Mouse (Mus musculus) right cerebral cortex, postnatal 36 days (tissue): ENCODE measurements at regions not wholly inside any gene's neighbourhood (a gene's known extent, or its start where the extent isn't known, plus 50 kb on each side); places are given as distances from the start of the nearest gene placed in this dataset.

ENCODE experiments used
- DNase-seq, 2 experiments: peaks; one replicate each; pipeline ENCODE4 v3.0.0; 2022; ENCODE audit warnings: low spot score in 2 of 2, mixed read lengths in 1 of 2

DNA sequence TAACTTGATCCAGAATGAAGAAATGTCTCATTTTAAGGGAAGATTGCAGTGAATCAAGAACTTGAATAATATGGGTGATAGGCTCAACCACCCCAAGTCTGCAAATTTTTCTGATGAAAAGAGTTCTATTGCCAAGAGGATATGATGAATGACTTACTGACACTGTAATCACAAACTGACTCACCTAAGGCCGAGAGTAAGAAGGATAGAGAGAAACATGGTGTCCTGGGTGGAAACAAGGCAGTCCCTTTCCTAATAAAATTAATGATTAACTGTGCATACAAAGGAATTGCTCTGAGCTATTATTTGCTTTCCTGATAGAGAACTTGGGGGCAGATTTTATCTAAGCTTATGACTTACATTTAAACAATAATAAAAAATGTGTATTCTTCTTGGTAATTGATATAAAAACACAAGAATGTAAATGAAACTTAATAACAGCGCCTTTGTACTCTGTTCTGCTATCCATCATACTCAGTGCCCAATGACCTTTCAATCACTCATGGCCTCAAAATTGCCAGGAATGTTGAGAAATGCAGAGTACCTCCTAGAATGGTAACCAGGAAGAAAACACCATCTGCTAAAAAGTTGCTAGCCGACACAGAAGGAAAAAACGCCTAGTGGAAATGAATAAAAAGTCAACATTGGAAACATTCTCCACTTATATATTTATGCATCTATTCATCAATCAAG lies 606.7 kb downstream of the Efnb2 start:
- DNase-seq: no peak

DNA sequence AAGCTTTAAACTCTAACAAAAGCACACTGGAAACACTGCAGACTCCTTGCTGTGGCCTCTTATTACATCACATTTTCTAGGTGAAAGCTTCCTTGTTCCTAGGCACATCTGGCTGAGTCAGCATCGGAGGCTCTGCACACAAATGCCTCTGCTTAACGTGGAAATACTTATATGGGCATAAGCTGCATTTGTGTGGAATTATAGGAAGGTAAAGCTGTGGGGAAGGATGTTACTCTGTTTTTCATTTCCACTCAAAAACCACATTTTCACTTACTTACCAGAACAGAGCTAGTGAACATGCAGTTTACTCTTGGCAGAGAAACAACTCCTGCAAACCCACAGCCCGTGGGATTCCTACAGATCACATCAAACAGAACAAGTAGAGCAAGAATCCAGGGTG lies 609.9 kb downstream of the Efnb2 start:
- peak in 1 of 2 experiments; percentile 7 for DNase-seq

DNA sequence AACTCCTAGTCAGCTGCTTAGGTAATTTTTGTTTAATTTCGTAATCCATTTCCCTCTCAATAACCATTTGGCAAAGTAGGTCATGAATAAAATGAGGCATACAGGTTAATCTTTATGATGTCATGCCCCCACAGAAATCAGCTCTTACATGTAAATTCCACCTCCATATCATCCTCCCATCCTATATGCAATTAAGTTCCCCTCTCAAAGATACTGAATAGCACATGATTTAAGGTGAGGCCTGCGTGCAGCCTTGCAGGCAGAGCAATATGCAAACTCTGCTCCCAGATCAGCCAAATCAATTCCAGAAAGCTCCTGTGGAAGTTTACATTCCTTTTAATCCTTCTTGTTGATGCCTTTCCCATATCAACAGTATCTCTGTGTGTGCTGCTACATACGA lies 610.3 kb downstream of the Efnb2 start:
- no peak for DNase-seq

DNA sequence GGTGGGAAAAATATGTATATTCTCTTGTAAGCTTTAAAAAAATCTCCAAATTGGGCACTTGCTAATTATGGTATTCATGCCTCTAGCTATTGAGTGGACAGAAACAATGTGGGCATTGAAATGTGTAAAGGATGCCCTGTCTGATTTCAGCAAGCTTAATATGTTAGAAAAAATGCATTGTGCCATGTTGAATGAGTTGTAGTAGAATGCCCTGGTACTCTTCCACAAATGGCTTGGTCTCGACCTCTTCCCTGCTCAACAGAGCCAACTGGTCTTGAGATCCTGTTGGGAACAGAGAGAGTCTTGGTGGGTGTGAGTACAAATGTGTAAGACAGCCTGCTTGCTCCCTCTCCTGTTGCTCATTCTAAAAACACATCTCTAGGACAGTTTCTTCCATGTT lies 616.1 kb downstream of the Efnb2 start:
- no peak for DNase-seq

DNA sequence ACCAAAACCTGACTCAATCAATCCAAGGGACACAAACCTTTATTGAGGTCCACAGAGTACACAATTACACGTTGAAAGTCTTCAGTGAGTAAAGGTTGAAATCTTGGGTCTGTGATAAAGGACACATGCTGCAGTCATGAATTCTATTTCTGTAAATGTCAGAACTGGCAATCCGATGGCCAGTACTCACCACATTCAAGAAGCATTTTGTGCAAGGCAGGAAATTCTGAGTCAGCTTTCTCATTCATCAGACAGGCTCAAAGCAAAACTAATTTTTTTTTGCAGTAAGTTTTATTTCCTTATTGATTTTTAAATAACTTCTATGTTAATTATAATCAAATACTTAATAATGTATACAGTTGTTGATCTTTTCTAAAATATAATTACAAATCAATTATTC lies 616.7 kb downstream of the Efnb2 start:
- DNase-seq: no peak

DNA sequence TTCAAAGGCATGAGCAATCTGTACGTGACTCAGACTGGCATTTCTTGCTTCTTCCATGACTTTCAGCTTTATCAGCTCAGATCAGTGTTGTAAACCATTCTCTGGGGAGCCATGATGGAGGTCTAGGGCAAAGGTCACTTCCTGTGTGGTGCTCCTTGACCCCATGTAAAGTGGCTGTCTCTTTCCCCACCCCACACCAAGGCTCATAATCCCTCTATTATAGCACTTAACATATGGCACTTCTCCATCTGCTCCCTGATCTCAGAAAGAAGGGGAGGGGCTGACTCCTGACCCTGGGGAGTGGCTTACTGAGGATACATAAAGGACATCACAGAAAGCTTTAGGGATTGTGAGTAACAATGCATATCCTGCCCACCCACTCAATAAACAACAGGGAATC lies 623.1 kb downstream of the Efnb2 start:
- no peak for DNase-seq

DNA sequence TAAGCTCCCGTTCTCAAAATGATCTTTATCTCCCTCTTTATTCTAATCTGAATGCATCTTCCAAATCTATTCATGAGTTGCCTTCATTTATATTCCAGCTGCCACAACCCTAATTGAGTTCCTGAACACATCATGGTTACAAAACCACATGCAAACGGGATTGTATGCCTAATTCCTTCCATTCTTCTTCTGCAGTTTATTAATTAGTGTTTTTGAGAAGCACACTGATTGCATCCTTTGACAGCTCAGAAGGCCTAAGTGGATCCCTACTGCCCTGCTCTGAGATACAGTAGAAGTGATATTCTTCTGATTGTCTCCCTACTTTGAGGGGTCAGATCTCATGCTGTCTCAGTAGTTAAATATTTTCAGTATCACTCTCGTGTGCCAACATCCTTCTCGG lies 649.9 kb downstream of the Efnb2 start:
- DNase-seq: no peak

DNA sequence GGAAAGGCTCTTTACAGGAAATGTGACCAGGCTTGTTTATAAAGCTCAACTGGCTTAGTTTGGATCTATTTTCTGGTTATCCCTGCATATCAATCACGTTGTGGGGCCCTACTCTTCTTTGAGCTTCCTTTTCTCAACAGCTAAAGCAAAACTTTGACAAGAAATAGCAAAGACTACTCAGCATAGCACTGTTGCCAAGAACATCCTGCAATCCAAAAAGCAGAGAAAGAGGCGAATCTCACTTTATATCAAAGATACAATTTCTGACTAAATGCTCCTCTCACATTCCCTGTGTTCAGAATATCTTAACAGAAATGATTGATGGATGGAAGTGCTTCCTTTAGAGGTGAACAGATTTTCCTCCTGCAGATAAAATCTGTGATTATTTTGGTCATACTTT lies 666.1 kb downstream of the Efnb2 start:
- no peak for DNase-seq

DNA sequence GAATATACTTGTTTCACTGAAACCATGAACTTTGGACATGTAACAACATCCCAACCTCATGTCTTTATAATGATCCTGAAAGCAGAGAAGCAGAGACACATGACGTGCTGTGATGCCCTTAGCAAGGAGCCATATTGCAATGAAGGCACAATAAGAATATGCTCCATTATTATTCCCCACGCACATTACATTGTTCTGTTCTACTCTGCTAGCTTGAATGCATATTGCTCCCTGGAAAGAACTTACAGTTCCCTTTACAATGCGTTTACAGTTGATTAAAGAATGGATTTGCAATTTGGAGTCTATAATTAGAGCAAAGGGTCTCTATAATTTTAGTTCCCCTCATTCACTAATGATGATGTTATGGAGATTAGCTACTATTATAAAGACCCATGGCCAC lies 672.2 kb downstream of the Efnb2 start:
- DNase-seq: no peak

DNA sequence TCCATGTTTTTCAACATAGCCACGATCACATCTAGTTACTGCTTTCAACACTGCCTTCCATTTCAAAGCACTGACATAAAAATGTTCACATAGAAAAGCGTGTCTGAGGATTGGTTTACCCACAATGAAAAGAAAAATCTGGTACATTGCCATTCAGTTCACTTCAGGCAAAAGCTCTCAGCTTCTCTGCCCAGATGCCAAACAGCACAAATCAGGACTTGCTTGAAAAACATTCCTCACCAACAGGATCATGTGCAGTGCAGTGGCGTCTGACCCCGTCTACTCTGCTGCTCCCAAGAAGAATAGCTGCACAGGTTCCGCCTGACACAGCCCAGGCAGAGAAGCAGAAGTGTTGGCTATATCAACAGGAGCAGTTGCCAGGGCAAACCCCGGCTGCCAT lies 684.0 kb downstream of the Efnb2 start:
- no peak for DNase-seq

DNA sequence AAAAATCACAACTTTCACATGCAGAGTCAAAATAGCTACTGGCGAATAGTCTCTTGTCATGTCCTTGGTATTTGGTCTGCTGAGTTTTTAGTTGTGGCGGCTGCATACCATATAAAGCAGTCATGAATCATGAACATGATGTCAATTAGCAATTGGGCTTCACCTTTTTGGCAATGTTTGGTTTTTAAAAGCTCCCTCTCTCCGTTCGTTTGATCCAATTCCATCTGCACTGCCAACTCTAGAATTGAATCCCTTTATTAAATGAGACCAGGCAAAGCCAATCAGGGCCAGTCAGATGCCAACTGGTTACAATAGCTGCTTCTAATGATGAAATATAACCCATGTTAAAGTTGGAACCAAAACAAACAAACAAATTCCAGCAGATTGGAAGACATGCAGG lies 687.3 kb downstream of the Efnb2 start:
- DNase-seq: no peak

DNA sequence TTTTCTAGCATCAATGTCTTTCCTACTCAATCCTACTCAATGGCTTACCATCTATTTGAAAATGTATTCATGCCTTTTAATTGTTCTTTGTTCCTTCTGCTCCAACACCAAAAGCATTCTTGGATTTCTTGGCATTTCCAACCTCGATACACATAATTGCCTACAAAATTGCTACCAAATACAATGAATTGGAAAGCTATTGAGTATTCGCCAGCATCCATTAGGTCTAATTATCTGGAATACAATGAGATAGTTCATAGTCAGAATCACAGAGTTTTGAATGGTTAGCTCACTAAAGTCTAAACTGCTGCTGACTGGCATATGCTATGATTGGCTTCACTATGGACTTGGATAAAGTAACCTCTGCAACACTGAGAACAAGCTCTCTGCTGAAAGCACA lies 696.8 kb downstream of the Efnb2 start:
- no peak for DNase-seq

DNA sequence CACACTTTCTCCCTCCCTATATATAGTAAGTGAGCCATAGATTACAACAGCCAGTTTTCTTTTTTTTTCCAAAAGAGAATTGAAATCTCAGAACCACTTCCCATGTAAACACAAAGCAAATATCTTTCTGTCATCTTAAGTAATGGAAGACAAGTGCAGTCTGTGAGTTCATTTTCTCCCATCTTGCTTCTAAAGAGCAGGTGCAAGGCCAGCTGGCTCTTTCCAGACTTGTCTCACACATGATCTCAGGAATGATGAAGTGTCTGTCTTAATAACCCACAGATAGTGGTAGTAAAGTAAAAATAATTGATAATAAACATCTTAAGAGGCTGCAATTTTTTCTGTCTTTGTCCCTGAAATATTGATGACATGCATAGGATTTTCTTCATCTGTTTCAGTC lies 704.3 kb downstream of the Efnb2 start:
- DNase-seq: no peak

DNA sequence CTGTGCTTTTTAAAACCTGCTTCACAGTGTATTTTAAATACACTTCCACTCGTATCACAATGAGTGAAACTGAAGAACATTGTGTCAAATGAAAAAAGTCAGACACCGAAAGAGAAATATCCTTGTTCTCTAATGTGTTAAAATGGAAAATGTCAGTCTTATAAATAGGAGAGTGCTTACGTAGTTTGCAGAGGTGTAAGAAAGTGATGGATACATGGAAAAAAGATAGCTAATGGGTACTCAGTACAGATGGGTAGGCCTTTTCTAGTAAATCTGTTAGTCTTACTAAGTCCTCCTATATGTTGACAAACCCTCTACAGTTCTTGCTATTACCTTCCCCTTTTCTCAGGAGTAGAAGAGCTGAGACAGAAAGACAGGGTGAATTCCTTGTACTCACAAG lies 706.2 kb downstream of the Efnb2 start:
- DNase-seq: no peak

DNA sequence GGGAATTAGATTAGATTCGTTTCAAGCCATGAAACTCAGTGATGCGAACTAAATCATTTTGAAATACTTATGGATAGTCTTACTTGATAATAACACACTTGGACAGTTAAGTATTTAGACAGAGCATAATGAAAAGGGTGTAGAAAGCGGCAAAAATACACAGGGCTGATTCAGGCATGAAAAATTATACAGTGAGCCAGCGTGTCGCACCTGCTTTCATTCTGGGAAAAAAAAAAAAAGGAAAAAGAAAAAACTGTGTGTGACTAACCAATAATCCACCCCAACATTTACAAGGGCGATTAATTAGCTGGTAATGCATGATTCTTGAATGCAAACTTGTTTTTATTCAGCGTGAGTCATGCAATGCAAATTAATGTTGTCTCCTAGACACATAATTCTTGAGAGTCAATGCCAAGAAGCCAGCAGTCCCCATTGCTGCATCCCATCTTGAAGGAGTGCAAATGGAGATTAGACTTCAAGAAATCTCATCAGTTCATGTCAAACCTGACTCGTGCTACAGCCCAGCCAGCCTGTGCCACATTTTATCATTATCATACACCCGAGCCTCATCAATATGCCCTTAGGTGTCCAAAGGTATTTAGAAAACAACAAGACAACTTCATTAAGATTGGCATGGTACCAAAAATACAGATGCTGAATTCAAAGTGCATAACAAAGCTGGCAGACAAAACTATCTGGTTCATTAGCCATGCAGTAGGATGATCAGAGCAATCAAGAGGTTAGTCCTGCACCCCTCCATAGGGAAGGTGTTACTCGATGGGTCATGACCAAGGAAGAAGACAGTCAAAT lies 714.9 kb downstream of the Efnb2 start:
- no peak for DNase-seq

DNA sequence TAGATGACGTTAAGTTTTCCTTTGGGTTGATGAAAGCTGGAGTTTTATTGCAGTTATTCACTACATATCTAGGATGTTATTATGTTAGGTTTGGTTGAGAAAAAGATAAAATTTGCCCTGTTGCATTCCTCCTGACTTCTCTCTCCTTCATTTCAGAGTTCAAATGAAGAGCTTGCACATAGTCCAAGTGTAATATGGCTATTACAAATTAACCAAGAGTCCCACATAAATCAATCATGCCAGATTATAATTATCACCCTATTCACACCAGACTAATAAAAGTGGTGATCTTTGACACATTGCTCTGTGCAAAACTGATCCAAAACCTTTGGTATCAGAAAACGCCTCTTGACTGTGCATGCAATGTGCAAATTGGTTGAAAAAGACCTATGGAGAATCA lies 724.4 kb downstream of the Efnb2 start:
- DNase-seq: no peak

DNA sequence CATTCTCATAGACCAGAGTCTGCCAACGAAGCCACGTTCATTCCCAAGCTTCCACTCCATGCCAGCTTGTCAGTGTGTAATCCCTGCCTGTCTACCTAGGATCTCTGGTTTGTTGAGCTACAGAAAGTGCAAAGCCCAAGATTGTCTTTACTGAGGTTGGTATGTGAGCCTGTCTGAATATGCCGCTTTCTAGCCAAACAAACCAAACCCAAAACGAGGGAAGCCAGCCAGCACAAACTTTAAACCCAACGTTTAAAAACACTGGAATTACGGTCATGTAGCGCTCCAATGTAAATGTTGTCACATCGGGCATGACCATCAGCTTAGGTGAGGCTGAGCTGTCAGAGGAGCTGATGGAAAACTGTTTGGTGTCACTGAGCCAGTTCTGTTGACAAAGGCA lies 741.6 kb downstream of the Efnb2 start:
- DNase-seq: no peak

DNA sequence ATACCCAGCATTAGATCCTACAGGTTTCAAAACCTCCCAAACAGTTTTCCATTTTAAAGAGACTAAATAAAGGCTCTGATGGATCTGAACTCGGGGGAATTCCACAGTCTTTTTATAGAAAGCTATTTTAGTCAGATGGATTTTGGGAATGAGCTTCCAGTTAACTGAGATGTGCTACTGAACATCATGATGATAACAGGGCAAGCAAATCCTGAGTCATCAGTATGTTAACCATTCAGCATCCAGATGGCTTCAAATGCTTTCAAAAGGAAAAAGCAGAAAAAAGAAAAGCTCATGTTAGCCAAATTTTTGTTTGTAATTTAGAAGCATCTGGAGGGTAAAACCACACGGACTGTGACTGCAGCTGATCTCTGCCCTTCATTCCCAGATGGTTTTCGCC lies 766.7 kb downstream of the Efnb2 start:
- no peak for DNase-seq

DNA sequence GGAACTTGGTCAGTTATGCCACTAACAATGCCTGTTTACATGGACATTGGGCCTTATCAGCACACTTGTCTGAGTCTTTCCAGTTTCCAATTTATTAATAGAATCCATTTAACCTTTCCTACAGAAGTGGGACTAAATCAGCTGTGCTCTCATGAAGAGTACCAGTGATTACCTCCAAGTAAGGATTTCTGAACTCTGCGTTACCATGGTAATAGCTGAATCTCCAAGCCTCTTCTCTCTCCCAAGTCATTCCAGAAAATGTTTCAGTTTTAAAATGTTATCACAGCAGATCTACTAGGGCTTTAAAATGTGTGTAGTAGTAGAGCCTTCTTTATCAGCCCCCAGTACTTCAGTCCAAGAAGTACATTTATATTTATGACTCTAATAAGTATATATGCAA lies 807.9 kb downstream of the Efnb2 start:
- no peak for DNase-seq

DNA sequence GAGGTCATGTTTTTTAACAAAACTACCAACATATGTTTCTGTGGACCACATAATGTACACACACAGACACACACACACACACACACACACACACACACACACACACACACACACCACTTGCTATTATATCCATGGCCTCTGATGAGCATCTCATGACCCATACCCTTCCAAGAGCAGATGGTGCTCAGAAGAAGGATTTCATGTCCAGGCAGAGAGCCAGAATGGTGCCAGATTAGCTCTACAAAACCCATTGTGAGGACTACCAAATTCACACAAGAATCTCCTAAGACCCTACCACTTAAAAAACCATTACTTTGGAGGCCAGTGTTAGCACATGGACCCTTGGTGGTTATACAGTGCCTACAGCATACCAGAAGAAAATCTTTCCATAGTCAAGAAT lies 810.5 kb downstream of the Efnb2 start:
- DNase-seq: no peak

DNA sequence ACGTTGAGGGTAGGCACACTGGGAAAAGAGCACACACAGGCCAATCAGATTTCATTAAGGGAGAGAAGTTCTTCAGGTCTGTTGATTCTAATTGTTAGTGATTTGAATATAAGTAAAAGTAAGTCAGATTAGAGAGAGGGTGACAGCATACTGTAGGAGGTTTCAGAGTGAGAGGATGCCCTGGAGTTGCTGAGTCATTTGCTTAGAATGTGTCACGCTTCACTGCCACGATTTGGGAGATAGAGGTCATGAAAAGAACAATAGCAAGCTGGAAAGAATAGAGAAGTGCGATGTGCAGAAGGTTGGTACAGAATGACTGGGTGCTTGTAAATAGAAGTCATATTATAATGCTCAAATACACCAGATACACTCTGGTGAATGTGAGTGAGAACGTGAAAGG lies 829.1 kb downstream of the Efnb2 start:
- DNase-seq: no peak

DNA sequence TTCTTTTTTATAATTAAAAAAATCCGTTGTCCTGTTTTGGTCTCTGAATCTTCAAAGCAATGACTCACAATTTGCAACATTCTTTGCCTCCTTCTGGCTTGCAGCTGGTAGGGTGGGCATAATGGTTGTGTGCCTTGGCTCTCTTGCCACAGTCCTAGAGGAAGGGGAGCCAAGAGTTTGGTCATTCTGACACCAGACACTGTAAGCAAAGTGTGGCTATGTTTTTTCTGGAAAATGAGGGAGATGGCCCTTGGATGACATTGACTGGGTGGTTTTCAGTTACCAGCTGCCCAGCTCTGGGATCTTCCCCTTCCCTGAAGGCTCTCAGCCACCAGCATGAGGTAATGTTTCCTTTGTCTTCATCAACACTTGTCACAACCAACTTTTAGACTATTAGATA lies 833.2 kb downstream of the Efnb2 start:
- DNase-seq: no peak

DNA sequence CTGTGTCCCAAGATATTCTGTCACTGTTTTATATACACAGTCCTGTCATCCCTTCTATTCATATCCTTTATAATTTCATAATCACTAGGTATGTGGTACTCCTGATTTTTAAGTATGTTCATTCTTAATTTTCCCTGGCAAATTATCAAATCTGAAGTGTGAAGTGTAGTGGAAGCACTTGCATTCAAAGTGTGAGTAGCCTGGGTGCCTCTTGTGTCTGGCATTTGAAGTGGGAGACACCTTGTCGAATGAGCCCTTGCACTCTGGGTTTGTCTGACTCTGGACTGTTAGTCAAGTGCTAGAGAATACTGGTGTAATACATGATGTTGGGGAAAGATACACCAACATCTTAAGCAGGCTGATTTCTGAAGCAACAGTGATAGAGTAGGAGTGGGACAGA lies 852.6 kb downstream of the Efnb2 start:
- DNase-seq: no peak

DNA sequence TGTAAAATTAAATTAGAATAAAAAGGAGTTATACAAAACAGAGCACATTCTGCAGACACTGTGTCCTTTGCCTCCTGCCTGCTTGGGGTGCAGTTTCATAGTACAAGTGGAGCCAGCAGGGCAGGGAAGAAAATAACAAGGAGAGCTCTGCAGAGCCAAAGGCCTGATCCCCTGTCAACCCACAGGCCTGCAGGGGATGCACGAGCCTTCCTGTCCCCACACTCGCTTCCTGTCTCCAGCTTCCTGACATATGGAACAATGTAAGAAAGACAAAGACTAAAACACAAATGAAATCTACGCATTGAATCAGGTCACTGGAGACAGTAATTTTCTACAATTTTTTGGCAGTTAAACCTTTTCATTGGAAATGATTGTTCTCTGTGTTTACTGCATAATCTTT lies 861.8 kb downstream of the Efnb2 start:
- DNase-seq: no peak
